Comparison of ENCODE assay signal across 12 mouse cellular contexts in genomic region chr6:8732492-8732891, GRCm38 (mm10). TPM values are rescaled to one million over a fixed set of nuclear protein-coding genes. Genes with fewer than 3 reads are reported as not detected.
DNase-seq lines count a peak whose midpoint lies in the region; ATAC-seq lines count a peak whose summit lies in the region.
"Had no signal": no experiment of that assay in that cellular context is flagged by ENCODE, and none has a peak within 500 bp of the region (broad histone marks: within the 10 kb centered on the region; RNA-seq: fewer than 3 reads in every experiment).

No protein-coding gene starts in this region.

- 69% methylated on average over 5 of the region's 5 CpGs for WGBS in hindbrain, embryonic 13.5 days
- WGBS in hindbrain, embryonic 12.5 days, result 71% methylated on average over 5 of the region's 5 CpGs

- H3K27ac ChIP-seq in hindbrain, embryonic 13.5 days, result no peak overlapping the region
- H3K27ac ChIP-seq in hindbrain, embryonic 12.5 days, result no peak overlapping the region
- H3K27ac ChIP-seq: forebrain, embryonic 12.5 days; liver, embryonic 12.5 days; midbrain, embryonic 12.5 days had no signal

- H3K9me3 ChIP-seq in hindbrain, embryonic 13.5 days, result no peaks in the 10 kb centered on the region
- no peaks in the 10 kb centered on the region for H3K9me3 ChIP-seq in hindbrain, embryonic 12.5 days (replicated peaks)
- H3K9me3 ChIP-seq: liver, embryonic 12.5 days; midbrain, embryonic 12.5 days had no signal

- peak; percentile 53 for DNase-seq in CD4-positive, CD25-positive, alpha-beta regulatory T cell, adult 2 months (ENCODE audit: low read depth, low spot score)
- peak; percentile 47 for DNase-seq in adrenal gland, postnatal 14 days
- no peak for DNase-seq in cerebellum, adult 9-10 months
- DNase-seq in right cerebral cortex, postnatal 4 days, result no peak
- no peak for DNase-seq in layer of hippocampus, postnatal 25 days (ENCODE audit: extremely low spot score in 1 of 2, low spot score in 1 of 2)
- DNase-seq: cerebellum, postnatal 36 days had no signal

- H3K9ac ChIP-seq in hindbrain, embryonic 13.5 days, result no peak overlapping the region
- no peak overlapping the region for H3K9ac ChIP-seq in hindbrain, embryonic 12.5 days
- H3K9ac ChIP-seq: forebrain, embryonic 12.5 days; liver, embryonic 12.5 days; midbrain, embryonic 12.5 days had no signal

- 0 out of 2 replicates have a peak, but pooled peaks have one; percentile 27 for ATAC-seq in hindbrain, embryonic 13.5 days (ENCODE audit: low FRiP score)
- no peak for ATAC-seq in hindbrain, embryonic 12.5 days (ENCODE audit: low FRiP score)
- peak; percentile 2 for ATAC-seq in inflammation-experienced regulatory T-cells, adult 6 months
- ATAC-seq: liver, embryonic 12.5 days had no signal

- no peak overlapping the region for H3K4me3 ChIP-seq in hindbrain, embryonic 13.5 days
- H3K4me3 ChIP-seq in hindbrain, embryonic 12.5 days, result no peak overlapping the region
- H3K4me3 ChIP-seq: forebrain, embryonic 12.5 days; liver, embryonic 12.5 days; midbrain, embryonic 12.5 days had no signal

- no peaks in the 10 kb centered on the region for H3K36me3 ChIP-seq in hindbrain, embryonic 13.5 days
- H3K36me3 ChIP-seq in hindbrain, embryonic 12.5 days, result no peaks in the 10 kb centered on the region
- H3K36me3 ChIP-seq: forebrain, embryonic 12.5 days; liver, embryonic 12.5 days; midbrain, embryonic 12.5 days had no signal

- no peaks in the 10 kb centered on the region for H3K27me3 ChIP-seq in hindbrain, embryonic 13.5 days
- no peaks in the 10 kb centered on the region for H3K27me3 ChIP-seq in hindbrain, embryonic 12.5 days
- H3K27me3 ChIP-seq: forebrain, embryonic 12.5 days; liver, embryonic 12.5 days; midbrain, embryonic 12.5 days had no signal

- no peak overlapping the region for H3K4me2 ChIP-seq in hindbrain, embryonic 13.5 days
- H3K4me2 ChIP-seq in hindbrain, embryonic 12.5 days (replicated peaks), result no peak overlapping the region
- H3K4me2 ChIP-seq: forebrain, embryonic 12.5 days; liver, embryonic 12.5 days; midbrain, embryonic 12.5 days had no signal

- 0 out of 2 replicates have a peak, but pooled peaks cover 4% of the 10 kb centered on the region for H3K4me1 ChIP-seq in hindbrain, embryonic 13.5 days (replicated peaks)
- H3K4me1 ChIP-seq in hindbrain, embryonic 12.5 days, result peaks cover 4% of the 10 kb centered on the region
- H3K4me1 ChIP-seq: liver, embryonic 12.5 days had no signal

RNA-seq across cellular contexts. Expression of gene Ica1, which starts 45.8 kb away (rescaled TPM):
- 48.1 and 54.4 TPM in 2 replicates for polyA plus RNA-seq in hindbrain, embryonic 13.5 days (2015; fragmentation: Nextera tagmentation; extraction: Ambion mirVana)
- 27.0 and 32.8 TPM in 2 replicates for polyA plus RNA-seq in hindbrain, embryonic 12.5 days (2016; fragmentation: Nextera tagmentation; extraction: Ambion mirVana)
- total RNA-seq in adrenal gland, postnatal 14 days (2021), result 22.6 and 25.5 TPM in 2 replicates
- polyA plus RNA-seq in inflammation-experienced regulatory T-cells, adult 6 months (2017; shearing (Covaris generic)), result 10 to 100 TPM in 1 of 3 experiments, 1 to 10 TPM in 2; 2.2 to 11.5 (median 4.9) TPM
- 10 to 100 TPM; 52.9 to 55.8 TPM for total RNA-seq in layer of hippocampus, postnatal 25 days (2021)

Comparison
In these comparisons a context has a peak if more than half of its experiments do, and no peak if none do; other contexts are left out.
1. DNase-seq: peak in CD4-positive, CD25-positive, alpha-beta regulatory T cell, adult 2 months (single experiment) and adrenal gland, postnatal 14 days (single experiment); none in cerebellum, adult 9-10 months (single experiment), right cerebral cortex, postnatal 4 days (single experiment) and layer of hippocampus, postnatal 25 days (0 of 2).